Mouse (Mus musculus): ENCODE results near the gene Rnf19b. TPM values are rescaled to one million over a fixed set of nuclear protein-coding genes. Genes with fewer than 3 reads are reported as not detected.
A peak's percentile ranks its signal among the peaks of the same experiment; 100 is the strongest.

The Rnf19b gene
- polyA plus RNA-seq, 1 experiment from 2014 or later, result 11.0 TPM

GRCm38 (mm10) chr4:129034224-129034623 is 23.8 kb upstream of the Rnf19b start:
- Histone ChIP-seq H3K9me3 (ENCODE audit: control insufficient read depth) (no peaks in the 10 kb centered on the region), H3K36me3 (ENCODE audit: control insufficient read depth, insufficient read depth) (no peaks in the 10 kb centered on the region), H3K4me2 (replicated peaks; ENCODE audit: low read depth) (no peak overlapping the region), H3K27me3 (replicated peaks; ENCODE audit: control insufficient read depth, insufficient read depth, low read length) (no peaks in the 10 kb centered on the region), H3K27ac (ENCODE audit: low read depth, low read length) (no peak overlapping the region), H3K9ac (ENCODE audit: low read depth, low read length) (no peak overlapping the region), H3K4me1 (replicated peaks; ENCODE audit: control insufficient read depth, insufficient read depth, low read length) (peaks cover 5% of the 10 kb centered on the region), H3K4me3 (ENCODE audit: low read depth, low read length) (no peak overlapping the region)
- WGBS, result 92% methylated on average over 3 of the region's 3 CpGs
- no peak for ATAC-seq
- TF ChIP-seq CTCF (IDR thresholded peaks at IDR 0.05; ENCODE audit: low read depth), result no peak

- H3K36me3 ChIP-seq (ENCODE audit: control insufficient read depth, insufficient read depth), result no peaks in the 10 kb centered on the region
- no peak overlapping the region for H3K4me2 ChIP-seq (replicated peaks; ENCODE audit: low read depth)
- no peaks in the 10 kb centered on the region for H3K27me3 ChIP-seq (replicated peaks; ENCODE audit: control insufficient read depth, insufficient read depth, low read length)
- no peak overlapping the region for H3K9ac ChIP-seq (ENCODE audit: low read depth, low read length)
- no peak for TF ChIP-seq CTCF (IDR thresholded peaks at IDR 0.05; ENCODE audit: low read depth)
- H3K9me3 ChIP-seq (ENCODE audit: control insufficient read depth), result no peaks in the 10 kb centered on the region
- WGBS, result 44% methylated on average over 13 of the region's 13 CpGs
- H3K4me3 ChIP-seq (ENCODE audit: low read depth, low read length), result no peak overlapping the region
- no peak overlapping the region for H3K27ac ChIP-seq (ENCODE audit: low read depth, low read length)
- no peak for ATAC-seq
- peaks cover 5% of the 10 kb centered on the region for H3K4me1 ChIP-seq (replicated peaks; ENCODE audit: control insufficient read depth, insufficient read depth, low read length)
Measured at GRCm38 (mm10) chr4:129034706-129035660, 23.1 kb upstream of the Rnf19b start.

GRCm38 (mm10) chr4:129035851-129036445 is 22.1 kb upstream of the Rnf19b start:
- H3K36me3 ChIP-seq (ENCODE audit: control insufficient read depth, insufficient read depth), result no peaks in the 10 kb centered on the region
- no peak overlapping the region for H3K9ac ChIP-seq (ENCODE audit: low read depth, low read length)
- H3K4me3 ChIP-seq (ENCODE audit: low read depth, low read length), result no peak overlapping the region
- 31% methylated on average over 7 of the region's 7 CpGs for WGBS
- H3K4me1 ChIP-seq (replicated peaks; ENCODE audit: control insufficient read depth, insufficient read depth, low read length), result peaks cover 5% of the 10 kb centered on the region
- TF ChIP-seq CTCF (IDR thresholded peaks at IDR 0.05; ENCODE audit: low read depth), result no peak
- no peaks in the 10 kb centered on the region for H3K27me3 ChIP-seq (replicated peaks; ENCODE audit: control insufficient read depth, insufficient read depth, low read length)
- no peaks in the 10 kb centered on the region for H3K9me3 ChIP-seq (ENCODE audit: control insufficient read depth)
- no peak overlapping the region for H3K4me2 ChIP-seq (replicated peaks; ENCODE audit: low read depth)
- no peak overlapping the region for H3K27ac ChIP-seq (ENCODE audit: low read depth, low read length)
- ATAC-seq, result no peak

- H3K4me3 ChIP-seq (ENCODE audit: low read depth, low read length), result peak overlapping the region; percentile 59
- 17% methylated on average over 15 of the region's 15 CpGs for WGBS
- TF ChIP-seq CTCF (IDR thresholded peaks at IDR 0.05; ENCODE audit: low read depth), result no peak
Measured at GRCm38 (mm10) chr4:129047721-129048421, 10.2 kb upstream of the Rnf19b start.

GRCm38 (mm10) chr4:129048501-129049305 is 9.4 kb upstream of the Rnf19b start:
- H3K27ac ChIP-seq (ENCODE audit: low read depth, low read length), result no peak overlapping the region
- no peaks in the 10 kb centered on the region for H3K9me3 ChIP-seq (ENCODE audit: control insufficient read depth)
- no peak for TF ChIP-seq CTCF (IDR thresholded peaks at IDR 0.05; ENCODE audit: low read depth)
- peak; percentile 67 for ATAC-seq
- H3K9ac ChIP-seq (ENCODE audit: low read depth, low read length), result peak overlapping the region; percentile 41
- peaks cover 5% of the 10 kb centered on the region for H3K4me1 ChIP-seq (replicated peaks; ENCODE audit: control insufficient read depth, insufficient read depth, low read length)
- H3K36me3 ChIP-seq (ENCODE audit: control insufficient read depth, insufficient read depth), result no peaks in the 10 kb centered on the region
- under 1% methylated on average over 47 of the region's 52 CpGs for WGBS
- peaks cover 30% of the 10 kb centered on the region for H3K27me3 ChIP-seq (replicated peaks; ENCODE audit: control insufficient read depth, insufficient read depth, low read length)
- peak overlapping the region; percentile 91 for H3K4me2 ChIP-seq (replicated peaks; ENCODE audit: low read depth)
- peak overlapping the region; percentile 59 for H3K4me3 ChIP-seq (ENCODE audit: low read depth, low read length)

More at GRCm38 (mm10) chr4:129047721-129048421, 10.2 kb upstream of the Rnf19b start:
- Histone ChIP-seq H3K4me2 (replicated peaks; ENCODE audit: low read depth) (peak overlapping the region; percentile 91), H3K36me3 (ENCODE audit: control insufficient read depth, insufficient read depth) (no peaks in the 10 kb centered on the region), H3K9me3 (ENCODE audit: control insufficient read depth) (no peaks in the 10 kb centered on the region), H3K27me3 (replicated peaks; ENCODE audit: control insufficient read depth, insufficient read depth, low read length) (peaks cover 30% of the 10 kb centered on the region), H3K9ac (ENCODE audit: low read depth, low read length) (no peak overlapping the region), H3K4me1 (replicated peaks; ENCODE audit: control insufficient read depth, insufficient read depth, low read length) (peaks cover 5% of the 10 kb centered on the region), H3K27ac (ENCODE audit: low read depth, low read length) (no peak overlapping the region)
- ATAC-seq, result no peak
